Mouse (Mus musculus): ENCODE results near the gene Aebp2.
A peak's percentile ranks its signal among the peaks of the same experiment; 100 is the strongest.

The Aebp2 gene

DNA sequence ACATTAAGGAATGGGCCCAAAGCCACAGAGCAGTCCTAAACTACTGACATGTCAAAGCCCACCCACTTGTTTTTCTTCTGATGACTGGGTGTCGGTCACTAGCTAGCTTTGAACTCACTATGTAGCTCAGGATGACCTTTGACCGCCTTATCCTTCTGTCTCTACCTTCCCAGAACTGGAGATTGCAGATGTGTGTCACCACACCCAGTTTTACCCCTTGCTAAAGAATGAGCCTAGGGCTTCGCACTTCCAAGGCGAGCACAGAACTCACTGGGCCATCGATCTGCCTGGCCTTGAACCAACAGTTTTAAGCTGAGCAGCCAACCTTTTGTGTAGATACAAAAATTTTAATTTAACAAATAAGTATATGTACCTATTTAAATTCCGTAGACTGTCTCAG, 13.8 kb upstream of the Aebp2 start:
- no peak for DNase-seq

DNA sequence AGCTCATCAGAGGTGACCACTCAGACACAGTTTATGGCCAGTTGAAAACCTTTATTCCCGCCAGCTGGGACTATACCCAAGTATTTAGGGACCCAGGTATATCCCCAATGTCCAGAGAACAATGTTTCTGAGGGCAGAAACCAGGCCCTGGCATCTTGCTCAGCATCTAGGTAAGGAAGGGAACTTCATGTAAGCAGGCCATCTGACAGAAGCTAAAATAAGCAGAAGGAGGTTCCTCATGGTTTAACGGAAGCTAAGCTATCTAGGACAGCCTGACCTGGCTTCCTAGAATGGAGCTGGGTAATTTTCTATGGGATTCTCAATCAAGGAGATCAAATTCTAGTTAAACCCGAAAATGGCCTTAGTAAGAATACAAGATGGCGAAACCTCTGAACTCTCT, 12.9 kb upstream of the Aebp2 start:
- DNase-seq, result no peak

DNA sequence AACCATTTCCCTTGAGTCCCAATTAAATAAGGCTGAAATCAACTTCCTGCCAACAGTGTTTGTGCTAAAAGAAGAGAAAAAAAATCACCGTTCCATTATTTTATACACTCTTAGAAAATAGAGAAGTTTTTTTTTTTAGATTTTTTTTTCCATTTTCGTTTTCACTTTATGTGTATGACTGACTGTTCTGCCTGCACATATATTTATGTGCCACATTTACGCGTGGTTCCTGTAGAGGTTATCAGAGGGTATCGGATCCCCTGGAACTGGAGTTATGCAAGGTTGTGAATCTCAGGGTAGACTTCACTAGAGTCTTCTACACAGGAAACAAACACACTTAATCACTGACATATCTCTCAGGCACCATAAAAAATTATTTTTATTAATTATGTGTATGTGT, 12.3 kb upstream of the Aebp2 start:
- no peak for DNase-seq

DNA sequence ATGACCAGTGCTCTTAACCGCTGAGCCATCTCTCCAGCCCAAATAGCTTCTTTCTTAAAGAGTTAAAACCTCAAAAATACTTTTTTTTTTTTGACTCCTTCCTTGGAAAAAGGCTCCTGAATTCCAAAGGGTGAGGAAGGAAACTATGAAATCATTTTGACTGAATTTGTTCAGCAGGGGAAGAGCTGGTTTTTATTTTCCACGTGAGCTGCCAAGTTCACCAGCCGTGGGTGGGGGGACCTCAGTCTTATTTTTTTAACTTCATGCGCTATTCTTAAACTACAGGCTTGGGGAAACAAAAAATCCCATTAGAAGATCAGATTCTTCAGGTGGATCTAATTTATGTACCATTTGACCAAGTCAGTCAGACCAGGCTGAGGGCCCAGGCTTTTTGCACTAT, 11.2 kb upstream of the Aebp2 start:
- DNase-seq, result no peak

DNA sequence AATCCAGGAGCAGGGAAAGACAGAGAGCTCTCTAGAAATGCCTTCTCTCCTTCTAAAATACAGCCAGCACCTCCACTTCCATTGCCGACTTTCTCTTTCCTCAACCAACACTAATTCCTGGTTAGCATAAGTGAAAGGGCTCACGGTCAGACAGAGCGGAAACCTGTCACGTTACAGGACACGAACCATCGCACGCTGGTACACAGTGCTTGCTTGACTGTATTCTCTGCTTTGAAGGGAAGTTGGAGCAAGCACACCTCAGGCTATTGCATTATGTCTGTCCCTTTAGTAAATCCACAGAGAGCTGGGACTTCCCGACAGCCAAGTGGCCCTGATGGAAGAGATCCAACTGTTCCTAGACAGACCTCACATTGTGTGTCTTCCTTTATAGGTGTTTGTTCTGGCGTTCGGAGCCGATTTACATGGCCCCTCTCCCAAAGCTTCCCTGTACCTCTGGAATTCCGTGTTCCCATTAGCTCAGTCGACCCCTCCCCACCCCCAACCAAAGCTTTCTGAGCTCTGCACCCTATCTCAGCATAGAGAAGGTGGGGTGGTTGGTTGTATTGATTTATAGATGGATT, 10.5 kb upstream of the Aebp2 start:
- no peak for DNase-seq

DNA sequence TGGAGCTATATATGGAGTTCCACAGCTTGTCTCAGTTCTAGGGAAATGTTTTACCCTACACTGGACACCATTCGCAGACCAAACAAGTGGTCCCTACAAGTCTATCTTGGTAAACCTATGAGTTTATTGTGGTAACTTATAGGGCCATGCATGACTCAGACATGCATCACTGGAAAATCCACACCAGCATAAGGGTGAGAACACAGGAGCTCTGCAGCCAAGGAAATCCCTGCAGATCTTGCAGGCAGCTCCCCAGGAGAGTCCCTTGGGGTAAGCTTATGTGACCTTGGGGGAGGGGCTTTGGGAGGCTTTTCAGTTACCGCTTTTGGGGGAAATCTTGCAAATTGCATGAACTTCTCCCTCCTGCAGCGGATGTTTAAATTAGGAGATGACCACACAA, 8.6 kb upstream of the Aebp2 start:
- no peak for DNase-seq

DNA sequence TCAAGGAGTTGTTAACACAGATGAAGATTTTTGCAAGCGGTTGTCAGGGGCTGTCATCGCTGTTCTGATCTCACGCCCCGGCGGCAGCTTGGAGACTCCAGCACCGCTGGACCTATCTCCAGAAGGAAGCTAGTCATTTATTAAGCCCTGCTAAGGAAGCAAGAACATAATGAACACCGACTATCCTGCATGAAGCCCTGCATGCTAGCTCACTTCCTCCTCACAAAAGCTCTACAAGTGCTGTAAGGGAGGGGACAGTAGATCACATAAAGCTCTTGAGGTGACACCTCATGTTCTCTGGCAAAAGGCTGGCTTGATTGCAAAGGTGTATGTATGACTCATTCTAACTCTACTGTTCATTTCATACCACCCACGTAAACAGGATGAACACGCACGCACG, 7.8 kb upstream of the Aebp2 start:
- peak; percentile 45 for DNase-seq

DNA sequence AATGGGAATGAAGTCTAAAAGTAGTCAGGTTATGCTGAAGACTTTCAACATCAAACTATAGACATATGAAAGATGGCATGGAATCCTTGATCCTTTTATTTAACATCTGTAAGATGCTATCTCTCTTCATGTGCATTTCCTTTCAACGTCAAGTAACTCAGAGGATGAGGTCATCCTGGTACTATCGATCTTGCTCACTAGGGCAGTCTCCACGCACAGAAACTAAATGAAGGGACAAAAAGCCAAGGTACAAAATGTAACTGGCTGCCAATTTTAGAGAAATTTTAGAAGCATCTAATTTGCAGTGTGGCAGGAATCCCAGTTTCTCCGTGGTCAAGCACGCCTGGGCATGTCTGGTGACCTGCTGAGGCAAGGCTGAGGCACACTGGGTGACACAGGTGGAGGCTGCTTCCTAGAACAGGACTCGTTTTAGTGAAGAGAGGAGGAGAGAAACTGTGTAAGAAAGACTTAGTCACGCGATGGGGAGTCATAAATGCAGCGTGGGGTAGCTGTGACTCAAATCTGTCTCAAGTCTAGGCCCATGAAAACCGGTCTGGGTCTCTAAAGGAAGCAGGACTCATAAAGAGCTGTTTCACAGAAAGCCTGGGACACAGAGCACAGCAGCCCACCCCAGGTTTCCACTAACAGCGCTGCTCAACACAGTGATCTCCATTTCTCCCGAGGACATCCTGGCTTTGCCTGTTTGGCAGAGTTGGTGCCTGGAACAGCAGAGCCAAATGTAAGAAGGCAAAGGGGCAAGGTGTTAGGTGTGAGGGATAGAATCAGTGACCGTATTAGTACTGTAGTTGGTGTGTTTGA, 1.7 kb upstream of the Aebp2 start:
- no peak for DNase-seq

DNA sequence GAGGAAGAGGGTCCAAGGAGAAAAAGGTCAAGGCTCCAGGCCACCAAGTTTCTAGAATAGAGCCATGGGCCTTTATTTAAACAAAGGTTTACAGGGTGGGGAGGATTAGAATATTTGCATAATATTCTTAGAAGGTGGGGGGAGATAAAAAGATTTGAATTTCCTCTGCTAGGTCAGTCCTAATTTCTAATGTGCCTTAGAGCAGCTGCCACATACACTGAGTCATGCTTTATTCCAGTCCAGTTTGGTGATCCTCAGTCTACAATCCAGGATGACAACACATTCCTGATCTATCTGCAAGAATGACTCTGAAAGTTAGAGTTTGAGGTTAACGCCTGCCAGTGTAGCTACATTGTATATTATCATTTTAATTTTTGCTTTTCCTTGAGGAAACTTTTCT, 841 bp upstream of the Aebp2 start:
- DNase-seq, result no peak

DNA sequence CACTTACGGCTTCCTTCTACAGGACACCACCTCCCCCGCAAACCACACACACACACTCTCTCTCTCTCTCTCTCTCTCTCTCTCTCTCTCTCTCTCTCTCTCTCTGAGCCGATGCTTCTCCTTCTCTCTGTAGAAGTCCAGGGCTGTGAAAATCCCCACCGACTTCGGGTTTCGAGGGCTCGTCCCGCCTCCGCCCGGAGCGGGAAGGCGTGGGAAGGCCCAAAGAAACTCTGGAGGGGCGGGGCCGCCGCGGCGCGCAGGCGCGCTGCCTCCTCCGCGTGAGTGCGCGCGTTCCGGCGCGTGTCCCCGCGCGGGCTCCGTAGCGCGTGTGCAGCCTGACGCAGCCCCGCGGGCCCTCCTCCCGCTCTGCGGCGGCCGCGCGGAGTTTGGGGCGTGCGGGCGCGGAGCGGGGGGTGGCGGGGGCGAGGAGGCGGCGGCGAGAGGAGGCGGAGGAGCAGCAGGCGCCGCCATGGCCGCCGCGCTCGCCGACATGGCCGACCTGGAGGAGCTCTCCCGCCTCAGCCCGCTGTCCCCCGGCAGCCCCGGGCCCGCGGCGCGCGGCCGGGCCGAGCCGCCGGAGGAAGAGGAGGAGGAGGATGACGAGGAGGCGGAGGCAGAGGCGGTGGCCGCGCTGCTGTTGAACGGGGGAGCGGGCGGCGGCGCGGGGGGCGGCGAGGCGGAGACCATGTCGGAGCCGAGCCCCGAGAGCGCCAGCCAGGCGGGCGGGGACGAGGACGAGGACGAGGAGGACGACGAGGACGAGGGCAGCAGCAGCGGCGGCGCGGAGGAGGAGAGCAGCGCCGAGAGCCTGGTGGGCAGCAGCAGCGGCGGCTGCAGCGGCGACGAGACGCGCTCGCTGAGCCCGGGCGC, 998 bp downstream of the Aebp2 start:
- peak; percentile 93 for DNase-seq

DNA sequence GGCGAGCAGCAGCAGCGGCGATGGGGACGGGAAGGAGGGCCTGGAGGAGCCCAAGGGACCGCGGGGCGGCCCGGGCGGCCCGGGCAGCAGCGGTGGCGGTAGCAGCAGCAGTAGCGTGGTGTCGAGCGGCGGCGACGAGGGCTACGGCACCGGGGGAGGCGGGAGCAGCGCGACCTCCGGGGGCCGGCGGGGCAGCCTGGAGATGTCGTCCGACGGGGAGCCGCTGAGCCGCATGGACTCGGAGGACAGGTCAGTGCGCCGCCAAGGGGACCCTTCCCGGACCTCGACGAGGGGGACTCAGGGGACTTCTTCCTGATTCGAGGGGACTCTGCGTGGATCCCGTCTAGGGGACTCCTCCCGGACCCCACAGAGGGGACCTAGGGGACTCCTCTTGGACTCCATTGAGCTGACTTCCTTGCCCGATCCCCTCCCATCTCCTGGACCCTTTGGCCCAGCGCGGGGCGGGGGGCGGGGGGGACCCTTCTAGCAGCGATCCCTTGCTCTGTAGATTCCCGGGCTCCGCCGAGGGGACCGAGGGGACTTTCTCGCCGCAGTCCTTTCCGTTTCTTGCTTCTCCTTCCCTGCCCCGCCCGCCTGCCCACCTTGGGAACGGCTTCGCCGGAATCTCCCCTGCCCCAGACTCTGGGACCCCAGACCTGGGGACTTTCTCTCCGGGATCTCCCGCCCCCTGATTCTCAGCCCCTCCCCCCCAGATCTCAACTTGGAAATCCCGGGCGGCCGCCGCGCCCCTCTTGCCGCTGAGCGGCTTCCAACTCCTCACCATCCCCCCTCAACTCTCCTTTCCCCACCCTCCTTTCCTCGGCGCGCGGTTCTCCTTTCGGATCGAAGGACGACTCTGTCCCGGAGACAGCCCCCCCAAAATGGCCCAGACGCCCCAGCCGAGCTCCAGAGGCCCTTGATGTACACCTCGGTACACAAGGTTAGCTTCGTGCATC, 1.9 kb downstream of the Aebp2 start:
- DNase-seq, result no peak

DNA sequence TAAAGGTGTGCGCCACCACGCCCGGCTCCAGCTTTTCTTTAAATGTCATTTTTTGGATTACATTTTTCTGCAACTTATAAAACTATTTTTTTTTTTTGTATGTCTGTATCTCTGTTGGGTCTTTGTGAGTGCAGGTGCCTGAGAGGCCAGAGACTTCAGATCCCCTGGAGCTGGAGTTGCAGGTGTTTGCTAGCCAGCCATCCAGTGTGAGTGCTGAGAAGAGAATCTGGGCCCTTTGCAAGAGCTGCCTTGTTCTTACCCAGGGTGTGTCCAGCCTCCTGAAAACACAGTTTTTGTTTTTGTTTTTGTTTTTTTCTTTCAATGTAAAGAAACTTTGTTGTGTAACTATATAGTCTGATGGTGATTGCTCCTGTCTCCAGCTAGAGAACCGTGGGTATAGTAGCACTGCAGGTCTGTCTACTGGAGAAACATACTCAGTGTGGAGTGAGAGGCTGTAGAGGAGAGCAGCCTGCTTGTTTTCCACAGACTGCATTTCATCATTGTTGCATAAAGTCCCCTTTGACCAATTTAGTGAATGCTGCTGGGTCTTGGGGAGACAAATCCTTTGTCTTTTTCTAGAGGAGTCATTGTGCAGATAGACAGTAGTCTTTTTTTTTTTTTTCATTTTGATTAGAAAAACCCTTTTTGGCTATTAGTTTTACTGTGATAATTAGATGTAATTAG, 6.9 kb downstream of the Aebp2 start:
- DNase-seq, result no peak

DNA sequence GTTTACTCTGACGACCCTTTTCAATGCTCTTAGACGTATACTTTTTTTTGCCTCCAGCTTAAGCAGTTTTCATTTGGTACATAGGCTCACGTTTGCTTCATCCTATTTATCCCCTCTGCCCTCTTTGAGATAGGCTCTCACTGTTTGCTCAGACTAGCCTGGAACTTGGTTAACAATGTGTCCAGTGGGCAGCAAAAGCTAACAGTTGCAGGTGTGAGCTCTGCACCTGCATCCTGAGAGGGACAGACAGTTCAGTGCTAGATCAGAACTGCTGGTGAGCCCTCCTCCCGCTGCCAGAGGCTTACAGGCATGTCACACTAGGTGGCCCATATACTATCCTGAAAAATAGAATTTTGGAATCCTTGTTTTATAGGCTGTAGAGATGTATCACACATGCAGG, 7.8 kb downstream of the Aebp2 start:
- no peak for DNase-seq

DNA sequence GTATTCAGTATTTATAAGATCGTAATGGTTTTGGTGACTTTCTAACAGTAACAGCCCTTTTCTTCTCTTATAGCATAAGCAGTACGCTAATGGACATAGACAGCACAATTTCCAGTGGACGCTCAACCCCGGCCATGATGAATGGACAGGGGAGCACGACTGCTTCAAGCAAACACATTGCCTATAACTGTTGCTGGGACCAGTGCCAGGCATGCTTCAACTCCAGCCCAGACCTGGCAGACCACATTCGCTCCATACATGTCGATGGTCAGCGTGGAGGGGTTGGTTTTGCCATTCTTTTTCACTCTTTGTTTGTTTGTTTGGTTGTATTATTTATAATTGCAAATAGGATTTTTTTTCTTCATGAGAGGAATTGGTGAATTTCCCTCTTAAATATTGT, 11.2 kb downstream of the Aebp2 start:
- DNase-seq, result no peak

DNA sequence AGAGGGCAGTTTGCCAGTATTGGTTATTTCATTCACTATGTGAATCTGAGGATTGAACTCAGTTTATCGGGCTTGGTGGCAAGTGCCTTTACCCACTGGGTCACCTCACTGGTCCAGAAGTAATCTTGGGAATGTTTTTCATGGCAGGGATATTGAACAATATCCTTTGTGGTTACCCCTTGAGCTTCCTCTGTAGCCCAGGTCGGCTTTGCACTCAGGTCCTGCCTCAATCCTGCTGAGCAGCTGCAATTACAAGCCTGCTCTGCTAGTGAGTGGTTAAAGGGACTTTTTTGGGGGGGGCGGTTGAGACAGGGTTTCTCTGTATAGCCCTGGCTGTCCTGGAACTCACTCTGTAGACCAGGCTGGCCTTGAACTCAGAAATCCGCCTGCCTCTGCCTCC, 13.8 kb downstream of the Aebp2 start:
- DNase-seq, result no peak

DNA sequence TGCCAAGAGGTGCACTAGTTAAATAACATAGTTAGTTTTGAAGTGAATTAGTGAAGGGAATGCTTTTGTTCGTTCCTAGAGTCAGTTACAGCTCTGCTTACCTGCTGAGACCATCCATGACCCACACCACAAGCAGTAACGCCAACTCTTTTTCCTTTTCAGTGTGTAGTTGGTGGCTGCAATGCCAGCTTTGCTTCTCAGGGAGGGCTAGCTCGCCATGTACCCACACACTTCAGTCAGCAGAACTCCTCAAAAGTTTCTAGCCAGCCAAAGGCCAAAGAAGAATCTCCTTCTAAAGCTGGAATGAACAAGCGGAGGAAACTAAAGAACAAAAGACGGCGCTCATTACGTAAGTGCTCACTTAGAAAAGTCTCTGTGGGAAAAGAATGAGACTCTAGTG, 19.5 kb downstream of the Aebp2 start:
- DNase-seq, result no peak

DNA sequence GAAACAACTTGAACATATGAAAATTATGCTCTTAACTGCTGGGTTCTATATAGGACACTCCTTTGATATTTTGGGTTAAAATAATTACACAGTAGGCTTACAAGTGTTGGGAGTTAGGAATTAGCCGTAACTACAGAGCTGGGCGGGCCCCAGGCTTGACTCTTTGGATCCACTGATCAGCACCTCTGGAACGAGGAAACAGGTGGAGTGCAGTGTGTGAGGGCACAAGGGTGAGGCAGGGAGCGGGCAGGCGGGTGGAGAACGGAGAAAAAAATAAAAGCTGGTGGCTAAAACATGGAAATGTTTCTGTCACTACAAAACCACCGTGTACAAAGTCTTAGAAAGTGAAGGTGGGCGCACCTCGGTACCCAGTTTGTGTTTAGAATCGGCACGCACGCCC, 20.2 kb downstream of the Aebp2 start:
- DNase-seq, result no peak

DNA sequence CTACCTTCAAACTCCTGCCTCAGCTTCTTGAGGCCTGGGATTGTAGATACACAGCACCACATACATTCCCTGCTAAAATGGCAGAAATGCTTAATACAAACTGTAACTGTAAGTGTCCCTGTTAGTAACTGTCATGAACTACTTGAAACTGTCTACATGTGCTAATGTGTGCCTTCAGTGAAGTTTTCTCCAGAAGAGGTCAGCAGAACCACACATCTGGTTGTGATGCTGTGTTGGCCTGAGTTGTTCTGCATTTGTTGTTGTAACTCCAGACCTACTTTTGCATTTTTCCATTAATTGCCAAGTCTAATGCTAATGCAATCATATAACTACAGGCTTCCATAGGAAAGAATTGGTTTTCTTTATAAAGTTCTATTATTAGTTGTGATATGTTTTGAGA, 23.5 kb downstream of the Aebp2 start:
- no peak for DNase-seq

DNA sequence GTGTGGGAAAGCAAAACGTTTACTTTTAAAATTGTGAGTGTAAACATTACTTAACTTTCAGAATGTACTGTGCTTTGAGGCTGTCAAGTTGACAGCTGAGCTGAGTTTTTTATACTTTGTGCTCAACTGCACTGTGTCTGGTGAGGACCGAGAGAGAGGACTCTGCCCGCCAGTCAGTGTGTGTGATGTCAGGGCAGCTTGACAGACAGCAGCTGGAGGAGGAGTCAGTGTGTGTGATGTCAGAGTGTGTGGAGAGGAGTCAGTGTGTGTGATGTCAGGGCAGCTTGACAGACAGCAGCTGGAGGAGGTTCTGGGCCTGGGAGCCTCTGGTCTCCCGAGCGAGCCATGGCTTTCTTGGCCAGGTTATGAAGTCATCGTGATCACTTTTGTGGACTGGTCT, 24.4 kb downstream of the Aebp2 start:
- DNase-seq, result no peak

DNA sequence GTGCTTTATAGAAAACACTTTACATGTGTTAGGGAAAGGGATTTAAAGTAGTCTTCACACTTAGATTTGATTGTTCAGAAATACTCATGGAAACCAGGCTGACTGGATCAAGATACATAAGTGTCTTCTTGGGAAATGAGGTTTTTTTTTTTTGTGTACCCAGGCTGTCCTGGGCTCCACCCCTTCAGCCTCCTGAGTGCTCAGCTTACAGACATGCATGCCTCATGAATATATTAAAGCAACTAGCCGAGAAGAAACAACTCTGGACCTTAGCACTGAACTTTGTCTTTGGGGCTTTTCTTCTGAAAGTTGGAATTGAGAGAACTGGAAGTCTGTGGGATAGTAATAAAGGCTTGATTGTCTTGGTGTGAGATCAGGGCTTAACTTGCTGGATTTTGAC, 27.3 kb downstream of the Aebp2 start:
- peak; percentile 57 for DNase-seq

DNA sequence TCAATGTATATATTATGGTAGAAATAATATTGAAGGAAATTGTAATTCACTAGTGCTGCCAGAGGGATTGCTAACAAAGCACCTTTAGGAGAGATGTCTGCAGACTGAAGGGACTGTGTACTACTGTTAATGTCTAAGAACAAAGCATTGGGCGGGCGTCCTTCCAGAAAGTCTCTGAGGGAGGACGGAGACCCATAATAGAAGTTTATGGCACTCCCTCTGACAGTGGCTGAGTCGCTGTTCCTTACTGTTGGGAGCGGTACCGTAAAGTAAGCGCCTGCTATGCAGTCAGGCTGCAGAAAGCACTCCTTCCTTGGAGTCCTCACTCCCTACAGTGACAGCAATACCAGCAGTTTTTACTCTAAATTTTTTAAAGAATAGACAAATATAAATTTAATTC, 29.5 kb downstream of the Aebp2 start:
- no peak for DNase-seq

DNA sequence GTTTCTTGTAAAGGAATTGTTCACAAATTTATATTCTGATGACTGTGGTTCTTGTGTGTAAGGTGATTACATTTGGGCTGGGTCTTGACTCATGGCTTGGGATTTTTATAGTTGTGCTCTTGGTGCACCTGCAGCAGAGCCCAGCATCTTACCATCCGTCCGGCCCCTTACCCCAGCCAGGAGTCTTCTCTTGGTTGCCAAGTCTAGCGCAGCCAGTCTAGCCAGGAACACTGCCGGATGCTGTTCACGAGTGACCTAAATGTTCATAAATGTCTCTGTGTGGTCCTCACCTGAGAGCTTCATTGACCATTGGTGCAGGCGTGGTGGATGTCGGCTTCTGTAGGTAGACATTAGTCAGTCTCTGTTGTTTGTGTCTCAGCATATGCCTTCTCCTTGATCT, 33.0 kb downstream of the Aebp2 start:
- DNase-seq, result no peak

Measured in kidney, adult 9 months (tissue).